Mouse (Mus musculus) lung, postnatal 0 days (tissue): ENCODE data around the gene Ptger4. TPM values are rescaled to one million over a fixed set of nuclear protein-coding genes. Genes with fewer than 3 reads are reported as not detected.

Experiments used
- ATAC-seq: fragments of 200-750 bp; cut with Nextera tagmentation; 2 replicates; pipeline ENCODE4 v1.8.0; 2017; ENCODE audit warnings: moderate library complexity
- DNase-seq: peaks from one replicate; pipeline ENCODE4 v3.0.0-alpha.2; 2016; ENCODE audit warnings: low spot score
- H3K27ac ChIP-seq: fragments of 300-500 bp; sonication (generic); 2 replicates; pipeline ENCODE4 v1.5.1; 2014; ENCODE audit warnings: antibody characterized with exemption, mild to moderate bottlenecking, low read length, mixed read lengths
- H3K27me3 ChIP-seq: fragments of 300-500 bp; sonication (generic); replicated peaks from 2 replicates; pipeline ENCODE4 v1.6.1; 2014; ENCODE audit warnings: low read length, mixed read lengths; ENCODE audit not compliant: insufficient read depth
- H3K36me3 ChIP-seq: fragments of 300-500 bp; sonication (generic); 2 replicates; pipeline ENCODE4 v1.6.1; 2014; ENCODE audit warnings: low read length, mixed read lengths; ENCODE audit not compliant: insufficient read depth
- H3K4me1 ChIP-seq: fragments of 300-500 bp; sonication (generic); 2 replicates; pipeline ENCODE4 v1.6.1; 2014; ENCODE audit warnings: antibody characterized with exemption, low read depth, low read length, mixed read lengths; ENCODE audit not compliant: insufficient read depth
- H3K4me2 ChIP-seq: fragments of 300-500 bp; sonication (generic); replicated peaks from 2 replicates; pipeline ENCODE4 v1.6.1; 2014; ENCODE audit warnings: low read depth, mild to moderate bottlenecking, low read length, moderate library complexity, mixed read lengths
- H3K4me3 ChIP-seq: fragments of 300-500 bp; sonication (generic); 2 replicates; pipeline ENCODE4 v1.5.1; 2014; ENCODE audit warnings: low read depth, low read length
- H3K9ac ChIP-seq: fragments of 300-500 bp; sonication (generic); replicated peaks from 2 replicates; pipeline ENCODE4 v1.6.1; 2014; ENCODE audit warnings: low read depth, mild to moderate bottlenecking
- H3K9me3 ChIP-seq: fragments of 300-500 bp; sonication (generic); 2 replicates; pipeline ENCODE4 v1.6.1; 2016; ENCODE audit warnings: low read length, mixed read lengths
- CTCF ChIP-seq: IDR thresholded peaks from 2 replicates; pipeline ENCODE4 v1.5.1; 2016; ENCODE audit warnings: antibody characterized with exemption, mild to moderate bottlenecking
- EP300 ChIP-seq: IDR thresholded peaks from 2 replicates; pipeline ENCODE4 v1.6.1; 2016; ENCODE audit warnings: antibody characterized with exemption, mild to moderate bottlenecking, control low read depth
- WGBS: fragments of 180-500 bp; shearing (Covaris S2); extraction: QIAGEN DNeasy Blood & Tissue Kit; methylation state at CpG from one replicate; pipeline ENCODE4 v1.1.7; 2014; 5-methylcytosine and 5-hydroxymethylcytosine counted together
- polyA plus RNA-seq: library from polyadenylated mRNA; unstranded; fragments of >200 nt; fragmentation: Nextera tagmentation; extraction: Ambion mirVana; gene quantifications from 2 replicates; pipeline ENCODE4 v1.2.1, GENCODE M21; 2015

The Ptger4 gene
- polyA plus RNA-seq, 1 experiment from 2014 or later: 4.2 TPM

DNA sequence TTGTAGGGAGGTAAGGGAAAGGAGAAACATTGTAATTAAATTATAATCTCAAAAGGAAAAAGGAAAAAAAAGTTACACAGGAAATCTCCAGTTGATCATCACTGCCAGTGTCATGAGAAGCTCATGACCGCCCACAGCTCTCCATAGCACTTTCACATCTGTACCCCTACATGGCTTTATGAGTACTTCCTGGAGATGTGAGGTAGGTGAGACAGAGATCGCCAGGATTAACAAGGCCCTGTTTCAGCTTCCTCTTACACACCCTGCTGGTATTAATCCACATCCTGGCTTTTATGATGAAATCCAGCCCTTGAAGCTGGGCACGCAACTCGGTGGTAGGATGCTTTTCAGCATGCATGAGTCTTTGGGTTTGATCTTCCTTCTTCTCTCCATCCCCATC is 6.2 kb upstream of the Ptger4 start:
- 85% methylated on average over 4 of the region's 4 CpGs for WGBS
- Histone ChIP-seq H3K27ac (no peak overlapping the region), H3K9me3 (no peaks in the 10 kb centered on the region), H3K4me1 (no peaks in the 10 kb centered on the region), H3K4me2 (no peak overlapping the region), H3K9ac (no peak overlapping the region), H3K4me3 (no peak overlapping the region), H3K36me3 (no peaks in the 10 kb centered on the region), H3K27me3 (no peaks in the 10 kb centered on the region)
- TF ChIP-seq EP300 (no peak), CTCF (no peak)
- ATAC-seq: no peak
- DNase-seq: no peak

DNA sequence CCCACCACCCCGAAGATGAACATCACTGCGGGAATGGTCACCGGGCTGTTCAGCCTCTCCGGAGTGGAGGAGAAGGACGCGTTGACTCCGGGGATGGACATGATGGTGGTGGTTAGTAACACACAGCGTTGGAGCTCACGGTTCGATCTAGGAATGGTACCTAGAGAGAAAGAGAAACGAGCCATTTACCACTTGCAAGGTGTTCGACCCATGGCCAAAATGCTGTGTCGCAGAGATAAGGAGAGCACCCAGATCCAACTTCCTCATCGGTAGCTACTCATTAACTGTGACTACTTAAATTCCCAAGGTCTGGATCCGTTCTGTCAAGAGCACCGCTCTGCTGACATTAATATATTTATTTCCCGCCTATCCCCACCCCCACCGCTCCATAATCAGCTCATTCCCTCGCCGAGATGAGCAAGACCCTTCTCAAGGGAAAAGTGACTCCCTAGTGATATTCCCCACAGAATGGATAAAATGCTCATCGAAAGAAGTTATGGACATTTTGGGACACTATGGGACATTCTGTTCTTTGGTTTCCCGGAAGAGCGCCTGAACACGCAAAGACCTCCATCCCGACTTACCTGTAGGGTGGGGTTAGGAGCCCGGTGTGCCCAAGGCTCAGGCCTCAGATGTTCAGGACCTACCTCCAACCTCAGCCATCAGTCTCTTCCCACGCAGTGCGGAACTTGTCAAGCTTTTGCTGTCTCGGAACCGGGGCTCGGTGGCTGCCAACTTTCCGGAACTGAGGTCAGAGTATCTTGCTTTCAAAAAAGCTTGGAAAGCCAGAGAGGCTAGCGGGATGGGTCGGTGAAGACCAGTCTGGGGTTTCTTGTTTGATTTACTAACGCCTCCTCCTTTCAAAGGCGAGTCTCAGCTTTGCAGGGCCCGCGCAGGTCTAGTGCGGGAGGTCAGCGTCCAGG is 690 bp downstream of the Ptger4 start:
- H3K27me3 ChIP-seq: peaks cover 28% of the 10 kb centered on the region; the same call in 1 of the 2 replicates
- TF ChIP-seq CTCF (no peak), EP300 (no peak)
- peak overlapping the region; percentile 91 for H3K4me2 ChIP-seq
- no peaks in the 10 kb centered on the region for H3K36me3 ChIP-seq
- WGBS: 6% methylated on average over 40 of the region's 40 CpGs
- no peak overlapping the region for H3K27ac ChIP-seq
- H3K9me3 ChIP-seq: no peaks in the 10 kb centered on the region
- peaks cover 14% of the 10 kb centered on the region; the same call in 1 of the 2 replicates for H3K4me1 ChIP-seq
- no peak for ATAC-seq
- 0 out of 2 replicates have a peak overlapping the region, but pooled peaks have one; percentile 23 for H3K9ac ChIP-seq
- peak; percentile 14 for DNase-seq
- peak overlapping the region; percentile 52 for H3K4me3 ChIP-seq

DNA sequence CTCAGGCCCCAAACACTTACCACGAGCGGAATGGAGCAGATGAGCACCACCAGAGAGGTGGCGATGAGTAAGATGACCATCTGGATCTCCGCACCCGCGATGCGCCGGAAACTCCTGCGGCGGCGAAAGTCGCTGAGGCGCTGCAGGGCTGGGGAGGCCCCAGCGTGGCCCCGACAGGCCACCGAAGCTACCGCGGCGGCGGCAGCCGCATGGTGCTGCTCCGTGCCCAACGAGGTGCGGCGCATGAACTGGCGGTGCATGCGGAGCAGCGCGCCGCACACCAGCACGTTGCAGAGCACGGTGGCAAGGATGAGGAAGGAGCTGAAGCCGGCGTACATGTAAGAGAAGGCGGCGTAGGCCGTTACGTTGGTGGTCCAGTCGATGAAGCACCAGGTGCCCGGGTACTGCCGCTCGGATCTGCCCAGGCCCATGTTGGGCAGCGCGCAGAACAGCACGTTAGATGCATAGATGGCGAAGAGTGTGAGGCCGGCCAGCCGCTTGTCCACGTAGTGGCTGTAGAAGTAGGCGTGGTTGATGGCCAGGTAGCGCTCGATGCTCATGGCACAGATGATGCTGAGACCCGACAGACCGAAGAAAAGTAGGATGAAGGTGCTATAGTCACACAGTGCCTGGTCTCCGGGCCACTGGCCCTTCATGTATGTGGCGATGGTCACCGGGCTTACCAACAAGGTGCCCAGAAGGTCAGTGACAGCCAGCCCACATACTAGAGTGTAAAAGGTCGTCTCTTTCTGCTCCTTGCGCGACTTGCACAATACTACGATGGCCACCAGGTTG is 1.5 kb downstream of the Ptger4 start:
- Histone ChIP-seq H3K27me3 (peaks cover 28% of the 10 kb centered on the region; the same call in 1 of the 2 replicates), H3K9ac (no peak overlapping the region), H3K4me2 (peak overlapping the region; percentile 91), H3K4me3 (peak overlapping the region; percentile 52), H3K9me3 (no peaks in the 10 kb centered on the region), H3K4me1 (peaks cover 14% of the 10 kb centered on the region; the same call in 1 of the 2 replicates), H3K27ac (no peak overlapping the region), H3K36me3 (no peaks in the 10 kb centered on the region)
- TF ChIP-seq CTCF: no peak
- no peak for TF ChIP-seq EP300
- ATAC-seq: no peak
- DNase-seq: no peak
- WGBS: 2% methylated on average over 61 of the region's 61 CpGs

DNA sequence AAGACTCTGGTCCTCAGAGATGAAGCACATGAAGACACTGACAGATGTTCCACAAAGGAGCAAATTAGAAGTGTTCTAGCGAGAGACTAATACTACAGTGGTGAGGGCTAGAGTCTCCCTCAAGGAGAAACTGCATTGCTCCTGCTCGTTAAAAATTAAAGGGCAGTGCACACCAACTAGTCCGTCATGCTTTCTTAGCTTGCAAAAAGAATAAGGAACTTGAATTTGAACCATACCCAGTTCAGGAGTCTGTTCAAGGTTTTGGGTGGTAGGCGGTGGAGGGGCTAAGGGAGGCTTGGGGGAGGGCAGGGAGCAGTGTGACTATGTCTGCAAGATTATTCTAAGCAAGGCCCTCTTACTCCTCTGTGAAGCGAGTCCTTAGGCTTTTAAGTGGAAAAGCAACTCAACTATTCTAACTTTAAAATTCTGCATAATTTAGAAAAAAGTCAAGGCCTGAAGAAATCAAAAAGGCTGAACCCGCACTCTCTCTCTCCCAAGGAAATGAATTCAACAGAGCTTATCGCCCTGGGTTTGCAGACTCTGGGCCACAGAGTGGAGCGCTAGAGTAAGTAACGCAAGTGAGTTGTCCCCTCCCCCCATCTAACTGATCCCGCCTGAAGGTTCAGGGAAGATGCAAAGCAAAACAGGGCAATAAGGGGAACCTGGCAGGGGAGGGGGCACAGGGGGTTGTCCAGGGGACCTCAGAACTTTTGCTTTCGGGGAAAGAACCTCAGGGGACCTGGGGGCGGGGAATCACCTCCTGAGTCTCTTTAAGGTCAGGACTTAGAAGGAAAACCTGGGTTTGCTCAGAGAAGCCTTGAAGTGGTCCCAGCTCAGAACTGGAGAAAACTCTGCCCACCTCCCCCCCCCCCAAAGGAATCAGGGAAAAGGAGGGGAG is 2.4 kb downstream of the Ptger4 start:
- peak; percentile 75 for DNase-seq
- no peak for ATAC-seq
- Histone ChIP-seq H3K4me3 (peak overlapping the region; percentile 52), H3K4me1 (peaks cover 14% of the 10 kb centered on the region; the same call in 1 of the 2 replicates), H3K27ac (no peak overlapping the region), H3K9me3 (no peaks in the 10 kb centered on the region), H3K36me3 (no peaks in the 10 kb centered on the region), H3K27me3 (peaks cover 28% of the 10 kb centered on the region; the same call in 1 of the 2 replicates), H3K9ac (no peak overlapping the region), H3K4me2 (peak overlapping the region; percentile 91)
- TF ChIP-seq CTCF: peak; percentile 43
- no peak for TF ChIP-seq EP300
- 30% methylated on average over 12 of the region's 12 CpGs for WGBS

GRCm38 (mm10) chr15:5240360-5240759 is 3.6 kb downstream of the Ptger4 start:
- WGBS: 79% methylated on average over 6 of the region's 6 CpGs
- no peak overlapping the region for H3K4me2 ChIP-seq
- H3K36me3 ChIP-seq: no peaks in the 10 kb centered on the region
- H3K27me3 ChIP-seq: peaks cover 28% of the 10 kb centered on the region; the same call in 1 of the 2 replicates
- no peak overlapping the region for H3K27ac ChIP-seq
- DNase-seq (no peak), ATAC-seq (no peak)
- no peak overlapping the region for H3K4me3 ChIP-seq
- no peak overlapping the region for H3K9ac ChIP-seq
- TF ChIP-seq EP300: no peak
- TF ChIP-seq CTCF: no peak
- H3K4me1 ChIP-seq: peaks cover 15% of the 10 kb centered on the region; the same call in 1 of the 2 replicates
- no peaks in the 10 kb centered on the region for H3K9me3 ChIP-seq
